Mouse (Mus musculus): ENCODE data around the gene Mkrn2. TPM values are rescaled to one million over a fixed set of nuclear protein-coding genes. Genes with fewer than 3 reads are reported as not detected.

The Mkrn2 gene
- total RNA-seq (2021): 10 to 100 TPM; 42.8 to 50.6 TPM
- long read RNA-seq, experiment 1, full-length matches to known transcripts: 22 of 36 reads
- long read RNA-seq, experiment 1, partial matches to known transcripts: 11 of 36 reads
- long read RNA-seq, experiment 1, other reads (novel, unspliced or antisense): 3 of 36 reads
- long read RNA-seq, experiment 2, full-length matches to known transcripts: 56 of 71 reads
- long read RNA-seq, experiment 2, partial matches to known transcripts: 6 of 71 reads
- long read RNA-seq, experiment 2, other reads (novel, unspliced or antisense): 9 of 71 reads

DNA sequence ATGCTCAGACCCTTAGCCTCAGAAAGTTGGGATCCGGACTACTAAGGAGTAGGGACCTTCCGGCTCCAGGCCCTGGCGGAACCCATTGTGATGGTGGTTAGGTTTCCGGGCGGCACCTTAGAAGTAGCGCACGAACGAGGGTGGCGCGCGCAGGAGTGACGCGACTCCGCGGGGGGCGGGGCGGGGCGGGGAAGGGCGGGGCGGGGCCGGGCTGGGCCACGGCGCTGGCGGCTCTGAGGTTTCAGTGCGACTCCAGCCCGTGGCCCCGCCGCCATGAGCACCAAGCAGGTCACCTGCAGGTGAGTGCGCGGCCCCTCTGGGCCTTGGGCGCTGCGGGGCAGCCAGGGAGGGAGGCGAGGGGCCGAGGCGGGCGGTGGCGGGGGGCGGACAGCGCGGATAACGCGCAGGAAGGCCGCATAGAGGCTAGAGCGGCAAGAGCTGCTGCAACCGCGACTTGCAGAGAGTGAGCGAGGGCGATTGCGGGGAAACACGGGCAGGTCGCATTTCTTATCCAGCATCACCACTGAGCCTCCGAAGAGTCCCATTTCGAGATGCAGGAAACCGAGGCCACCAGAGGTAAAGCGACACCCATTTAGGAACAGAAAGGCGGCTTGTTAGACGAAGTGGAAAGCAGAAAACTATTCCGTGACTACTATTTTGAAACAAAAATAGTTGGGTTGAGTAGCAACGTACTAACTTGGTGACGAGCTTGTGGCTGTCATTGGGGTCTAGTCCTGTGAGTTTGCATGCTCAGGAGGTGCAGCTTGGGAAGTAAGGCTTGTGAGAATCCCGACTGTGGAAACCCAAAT is at the start of gene Mkrn2:
Gene Mkrn2, plus strand, starts transcription at position 188 of the 809 bp plus-strand sequence.
- DNase-seq: peak; percentile 73 to 81
- intact Hi-C loops (cut with DNase I): no loop called here

GRCm38 (mm10) chr6:115555485-115555884 is 46.2 kb upstream of the Mkrn2 start:
- no peak for DNase-seq
- intact Hi-C loops (cut with DNase I): no loop called here

DNA sequence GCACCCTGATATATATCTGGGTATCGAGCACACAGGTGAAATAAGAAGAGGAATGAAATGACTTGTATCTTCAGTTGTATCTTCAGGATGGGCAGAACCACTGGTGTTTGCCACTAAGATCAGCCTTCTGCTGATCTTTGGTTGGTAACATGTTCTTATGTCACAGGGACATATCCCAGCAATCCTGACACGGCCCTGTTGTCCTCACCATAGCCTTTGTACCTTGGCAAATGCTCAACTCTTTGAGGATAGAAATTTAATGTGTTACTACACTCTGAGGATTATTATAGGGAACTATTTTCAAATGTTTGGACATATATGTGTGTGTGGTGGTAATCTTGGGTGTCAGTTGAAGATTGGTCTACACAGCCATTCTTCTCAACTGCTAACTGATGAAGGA is 43.5 kb upstream of the Mkrn2 start:
- DNase-seq: no peak
- intact Hi-C loops (cut with DNase I): no loop called here

DNA sequence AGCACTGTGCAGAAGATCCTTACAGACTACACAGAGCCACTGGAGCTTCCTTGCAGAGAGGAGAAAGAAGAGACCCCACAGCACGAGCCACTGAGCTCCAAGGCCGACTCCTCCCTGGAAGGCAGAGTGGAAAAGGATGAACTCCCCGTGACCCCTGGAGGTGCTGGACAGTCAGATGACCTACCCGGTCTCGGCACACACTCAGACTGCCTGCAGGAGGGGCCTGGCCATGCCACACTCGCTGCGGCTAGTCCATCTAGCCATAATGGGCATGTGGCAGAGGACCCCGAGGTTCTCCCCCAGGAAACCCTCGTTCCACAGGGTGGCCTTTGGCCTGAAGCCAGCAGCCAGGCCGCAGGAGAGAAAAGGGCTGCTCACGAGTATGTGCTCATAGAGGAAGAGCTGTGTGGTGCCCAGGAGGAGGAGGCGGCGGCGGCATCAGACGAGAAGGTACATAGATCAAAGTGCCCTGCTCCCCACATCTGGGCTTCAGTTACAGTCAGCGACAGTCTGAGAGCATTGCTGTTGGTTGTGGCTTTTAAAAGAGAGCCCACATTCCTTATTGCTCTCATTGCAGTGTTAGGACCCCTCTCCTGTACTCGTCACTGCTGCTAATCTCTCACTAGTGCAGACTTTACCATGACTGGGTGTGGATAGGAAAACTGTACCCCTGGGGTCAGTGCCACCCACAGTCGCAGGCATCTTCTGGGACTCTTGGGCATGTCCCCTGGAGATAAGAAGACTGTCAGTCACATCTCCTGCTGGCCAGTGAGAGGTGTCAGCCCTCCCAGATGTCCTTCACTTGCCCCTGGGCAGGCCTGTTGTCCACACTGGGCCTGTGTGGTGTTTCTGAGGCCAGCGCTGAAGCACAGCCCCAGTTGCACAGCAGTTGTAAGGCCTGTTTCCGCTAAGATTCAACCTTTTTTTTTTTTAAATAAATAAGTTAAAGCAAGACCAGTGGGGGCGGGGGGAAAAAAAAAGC is 41.8 kb upstream of the Mkrn2 start:
- DNase-seq: no peak

GRCm38 (mm10) chr6:115565479-115566045 is 36.1 kb upstream of the Mkrn2 start:
- intact Hi-C loops (cut with DNase I): no loop called here
- DNase-seq: peak in 1 of 2 experiments; percentile 15

More for the DNA sequence above, 41.8 kb upstream of the Mkrn2 start:
- intact Hi-C loops (cut with DNase I): no loop called here

DNA sequence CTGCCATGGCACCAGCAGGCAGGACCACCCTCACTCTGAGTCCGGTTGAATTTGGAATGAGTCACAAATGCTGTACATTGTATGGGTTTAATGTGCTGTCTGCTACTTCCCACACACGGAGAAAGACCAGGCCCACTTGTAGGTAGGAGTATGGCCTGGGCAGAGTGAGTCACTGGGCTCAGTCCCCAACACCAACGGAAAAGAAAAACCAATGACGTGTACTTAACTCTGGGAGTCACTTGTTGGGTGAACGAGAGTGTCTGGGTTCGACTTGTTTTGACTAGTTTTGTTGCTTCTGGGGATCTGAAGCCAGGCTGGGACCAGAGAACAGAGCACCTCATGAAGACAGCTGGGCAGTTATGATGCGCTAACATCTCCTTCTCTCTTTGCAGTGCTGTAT is 27.5 kb upstream of the Mkrn2 start:
- intact Hi-C loops (cut with DNase I): no loop called here
- DNase-seq: no peak

DNA sequence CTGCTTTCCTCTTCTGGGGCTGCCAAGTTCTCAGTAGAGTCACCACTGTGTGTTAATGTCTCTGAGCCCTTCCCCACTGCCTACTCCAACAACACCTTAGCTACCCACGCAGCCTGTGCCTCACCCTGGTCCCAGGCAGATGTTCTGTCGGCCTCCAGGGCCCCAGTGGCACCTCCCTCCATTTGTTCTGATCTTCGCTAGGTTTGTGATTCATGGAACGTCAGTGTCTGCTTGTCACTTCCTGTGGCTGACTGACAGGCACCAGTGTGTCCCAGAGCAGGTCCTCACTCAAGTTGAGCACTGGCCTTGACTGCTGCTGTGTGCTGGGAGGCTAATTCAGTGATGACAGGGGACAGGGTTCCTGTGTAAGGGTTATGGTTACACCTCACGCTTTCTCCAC is 24.3 kb upstream of the Mkrn2 start:
- no peak for DNase-seq
- intact Hi-C loops (cut with DNase I): no loop called here

GRCm38 (mm10) chr6:115577941-115578340 is 23.8 kb upstream of the Mkrn2 start:
- no peak for DNase-seq
- intact Hi-C loops (cut with DNase I): no loop called here

DNA sequence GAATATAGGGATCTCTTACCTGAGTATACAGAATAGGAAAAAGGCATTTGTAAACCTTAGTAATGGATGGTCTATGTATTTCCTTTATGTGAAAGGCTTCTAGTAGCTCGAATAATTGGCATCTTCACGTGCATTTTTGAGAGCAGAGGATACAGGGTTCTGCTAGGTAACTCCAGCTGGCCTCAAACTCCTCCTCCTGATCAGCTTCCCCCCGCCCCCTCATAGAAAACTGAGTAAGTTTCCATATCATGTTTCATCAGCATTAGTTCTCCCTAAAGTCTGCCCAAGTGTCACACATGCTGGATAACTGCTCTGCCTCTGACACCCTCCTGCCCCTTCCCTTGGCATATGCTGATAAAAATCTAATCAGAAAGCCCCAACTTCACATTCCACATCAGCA is 20.9 kb upstream of the Mkrn2 start:
- DNase-seq: no peak
- intact Hi-C loops (cut with DNase I): no loop called here

GRCm38 (mm10) chr6:115582328-115583115 is 19.2 kb upstream of the Mkrn2 start:
- DNase-seq: no peak
- intact Hi-C loops (cut with DNase I): no loop called here

DNA sequence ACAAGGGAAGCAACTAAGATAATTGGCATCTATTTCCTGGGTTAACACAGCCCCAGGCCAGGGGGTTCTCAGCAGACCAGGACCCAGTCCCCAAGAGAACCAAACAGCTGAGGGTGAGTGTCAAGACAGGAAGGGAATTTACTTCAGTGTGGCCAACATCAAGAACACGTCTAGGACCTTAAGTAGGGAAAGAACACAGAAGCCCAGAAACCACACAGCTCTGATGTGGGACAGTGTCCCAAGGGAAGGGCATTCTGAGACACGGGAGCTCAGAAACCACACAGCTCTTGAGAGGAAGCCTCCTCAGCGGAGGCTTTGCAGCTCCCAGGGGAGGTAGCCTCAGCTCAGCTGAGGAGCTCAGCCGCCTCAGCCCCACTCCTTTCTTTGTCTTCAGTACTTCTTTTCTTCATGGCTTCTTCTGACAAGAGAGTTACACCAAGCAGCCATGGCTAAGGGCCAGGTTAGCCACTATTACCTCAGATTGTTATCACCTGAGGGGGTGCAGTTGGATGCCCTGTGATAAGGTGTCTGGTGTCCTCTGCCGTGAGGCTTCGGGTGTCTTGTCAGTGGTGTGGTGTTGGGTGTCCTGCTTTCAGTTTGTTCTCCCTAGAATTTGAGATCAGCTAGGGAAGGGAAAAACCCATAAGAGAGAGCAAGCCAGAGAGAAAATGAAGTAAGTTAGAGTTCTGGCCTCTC is 18.1 kb upstream of the Mkrn2 start:
- DNase-seq: no peak

GRCm38 (mm10) chr6:115584176-115584575 is 17.5 kb upstream of the Mkrn2 start:
- no peak for DNase-seq
- intact Hi-C loops (cut with DNase I): no loop called here

More for the DNA sequence above, 18.1 kb upstream of the Mkrn2 start:
- intact Hi-C loops (cut with DNase I): no loop called here

DNA sequence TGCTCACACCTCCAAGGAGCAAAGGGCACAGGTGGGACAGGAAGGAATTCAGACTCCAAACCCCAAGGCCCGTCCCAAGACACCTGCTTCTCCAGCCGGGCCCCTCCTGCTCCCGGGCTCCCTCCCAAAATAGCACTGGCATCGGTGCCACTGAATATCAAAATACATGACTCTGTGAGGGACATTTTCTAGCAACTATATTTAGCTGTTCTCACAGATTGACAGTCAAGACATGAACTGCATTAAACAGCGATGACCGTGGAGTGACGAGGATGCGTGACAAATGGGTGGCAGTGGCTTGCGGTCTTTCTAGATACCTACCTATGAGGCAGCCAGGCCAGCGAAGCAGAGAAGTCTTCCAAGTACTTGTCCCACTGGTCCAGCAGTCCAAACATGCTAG is 15.4 kb upstream of the Mkrn2 start:
- intact Hi-C loops (cut with DNase I): no loop called here

DNA sequence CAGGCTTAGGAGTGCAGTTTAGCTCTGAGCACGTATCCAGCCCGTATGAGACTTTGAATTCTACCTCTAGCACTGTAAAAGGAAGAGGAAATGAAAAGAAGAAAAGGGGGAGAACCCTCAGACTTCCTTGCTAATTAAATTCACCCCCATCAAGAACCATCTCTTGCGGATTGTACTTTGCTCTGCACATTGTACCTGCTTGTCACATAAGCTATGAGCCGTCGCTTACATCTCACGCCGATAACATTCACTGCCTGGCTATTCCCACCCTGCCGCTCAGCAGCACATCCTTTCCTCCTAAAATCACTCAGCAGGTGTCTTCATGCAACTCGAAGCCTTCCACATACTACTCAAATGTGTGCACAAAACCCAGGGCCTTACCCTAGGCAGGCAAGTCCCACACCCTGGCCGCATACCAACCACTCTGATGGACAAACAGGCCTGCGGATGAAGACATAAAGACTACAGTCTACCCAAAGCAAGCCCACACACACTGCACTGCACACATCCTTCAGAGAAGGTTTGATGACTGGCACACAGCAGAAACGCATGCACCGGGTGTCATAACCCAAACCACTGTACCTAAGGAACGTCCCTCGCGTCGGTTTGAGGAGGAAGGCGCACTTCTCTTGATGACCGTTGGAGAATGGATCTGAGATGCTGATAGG is 9.9 kb upstream of the Mkrn2 start:
- intact Hi-C loops (cut with DNase I): no loop called here
- DNase-seq: no peak

More for the DNA sequence above, 15.4 kb upstream of the Mkrn2 start:
- peak; percentile 28 to 35 for DNase-seq

GRCm38 (mm10) chr6:115592458-115592857 is 9.2 kb upstream of the Mkrn2 start, which contains the start of gene Mkrn2os:
Gene Mkrn2os (minus strand): TSS chr6:115592576.
- no peak for DNase-seq
- intact Hi-C loops (cut with DNase I): no loop called here

- intact Hi-C loops (cut with DNase I): no loop called here
- DNase-seq: no peak
Measured at GRCm38 (mm10) chr6:115593252-115593651, 8.4 kb upstream of the Mkrn2 start.

DNA sequence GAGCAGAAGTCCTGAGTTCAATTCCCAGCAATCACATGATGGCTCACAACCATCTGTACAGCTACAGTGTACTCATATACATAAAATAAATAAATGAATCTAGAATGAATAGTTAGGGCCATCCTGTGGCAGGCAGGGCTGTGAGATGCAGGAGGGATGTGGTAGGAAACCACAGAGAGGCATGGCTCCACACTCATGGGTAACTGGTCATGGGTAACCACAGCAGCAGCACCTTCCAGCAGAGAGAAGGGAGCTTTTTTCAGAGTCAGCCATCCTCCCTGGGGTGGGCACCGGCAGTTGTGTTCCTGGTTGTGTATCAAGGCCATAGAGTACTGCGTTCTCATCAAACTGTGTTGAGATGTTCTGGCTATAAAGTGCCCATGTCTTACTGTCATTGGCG is 7.2 kb upstream of the Mkrn2 start:
- no peak for DNase-seq
- intact Hi-C loops (cut with DNase I): no loop called here

- DNase-seq: no peak
- intact Hi-C loops (cut with DNase I): no loop called here
Measured at GRCm38 (mm10) chr6:115595667-115596066, 6.0 kb upstream of the Mkrn2 start.
